Mouse (Mus musculus): ENCODE measurements around the gene Pdia2. TPM values are rescaled to one million over a fixed set of nuclear protein-coding genes. Genes with fewer than 3 reads are reported as not detected.

The Pdia2 gene
- 0.68 TPM in 1 of 2 replicates, not detected in the other for total RNA-seq (2023)

GRCm38 (mm10) chr17:26198892-26199291, at the start of gene Pdia2:
Pdia2 (minus strand) TSS chr17:26199087.

GRCm38 (mm10) chr17:26244101-26244841, 45.4 kb upstream of the Pdia2 start, which contains the start of gene Fam234a:
Fam234a (minus strand) TSS chr17:26244242.

DNA sequence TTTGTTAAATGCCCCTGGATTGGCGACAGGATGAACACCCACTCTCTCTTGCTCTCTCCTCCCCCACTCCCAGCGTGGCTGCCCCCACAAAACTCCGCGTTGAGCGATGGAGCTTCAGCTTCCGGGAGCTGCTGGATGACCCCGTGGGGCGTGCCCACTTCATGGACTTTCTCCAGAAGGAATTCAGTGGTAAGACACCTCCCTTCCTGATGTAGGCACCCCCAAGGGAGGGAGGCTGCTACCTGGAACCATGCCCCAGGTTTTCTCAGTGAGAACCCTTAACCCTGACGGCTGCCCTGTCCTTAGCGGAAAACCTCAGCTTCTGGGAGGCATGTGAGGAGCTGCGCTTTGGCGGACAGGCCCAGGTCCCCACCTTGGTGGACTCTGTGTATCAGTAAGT, 8.8 kb upstream of the Pdia2 start, which contains the start of gene Arhgdig:
Gene Arhgdig (minus strand): TSS at position 101 of the 400 bp plus-strand sequence.

DNA sequence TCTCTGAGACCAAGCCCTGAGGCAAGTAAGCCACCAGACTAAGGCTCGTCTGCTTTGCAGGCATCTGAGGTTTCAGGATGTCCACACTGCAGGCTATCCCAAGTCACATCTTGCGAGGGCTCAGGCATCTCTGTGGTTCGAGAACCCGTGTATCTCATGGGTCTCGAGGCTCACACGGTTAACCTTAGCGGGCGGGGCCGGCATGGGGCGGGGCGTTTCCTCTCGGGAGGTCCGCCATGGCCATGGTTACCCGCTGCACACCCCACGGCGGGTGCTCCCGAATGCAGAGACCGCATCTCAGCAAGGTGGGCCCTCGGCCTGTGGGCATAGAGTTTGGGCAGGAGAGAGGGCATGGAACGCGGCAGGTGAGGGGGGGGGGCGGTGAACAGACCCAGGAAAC, 3.9 kb upstream of the Pdia2 start, which contains the start of gene Rgs11:
Gene Rgs11 (plus strand): TSS at position 215 of the 400 bp plus-strand sequence.

Other genes starting within 250 kb of the Pdia2 start
- gene A930017K11Rik, start 246.5 kb downstream of the Pdia2 start, total RNA-seq (2023): not detected in 2 replicates
- 12.0 and 19.3 TPM in 2 replicates for gene Capn15, start 213.3 kb downstream of the Pdia2 start, total RNA-seq (2023)
- gene Rab11fip3, start 129.5 kb downstream of the Pdia2 start, total RNA-seq (2023): 0.75 and 1.3 TPM in 2 replicates
- 2.5 and 3.0 TPM in 2 replicates for gene Decr2, start 108.8 kb downstream of the Pdia2 start, total RNA-seq (2023)
- 0.69 and 1.1 TPM in 2 replicates for gene Nme4, start 103.5 kb downstream of the Pdia2 start, total RNA-seq (2023)
- gene Tmem8, start 85.8 kb downstream of the Pdia2 start, total RNA-seq (2023): 63.4 and 78.1 TPM in 2 replicates
- 25.2 and 27.1 TPM in 2 replicates for gene Mrpl28, start 75.6 kb downstream of the Pdia2 start, total RNA-seq (2023)
- gene Axin1, start 60.4 kb downstream of the Pdia2 start, total RNA-seq (2023): 33.5 and 42.1 TPM in 2 replicates
- gene Rgs11, start 3.9 kb upstream of the Pdia2 start, total RNA-seq (2023): 0.32 and 0.35 TPM in 2 replicates
- gene Arhgdig, start 8.7 kb upstream of the Pdia2 start, total RNA-seq (2023): not detected in 2 replicates
- gene Fam234a, start 45.2 kb upstream of the Pdia2 start, total RNA-seq (2023): 69.0 and 79.0 TPM in 2 replicates
- 39.7 and 54.8 TPM in 2 replicates for gene Luc7l, start 53.8 kb upstream of the Pdia2 start, total RNA-seq (2023)
- gene Neurl1b, start 215.7 kb upstream of the Pdia2 start, total RNA-seq (2023): 7.8 and 9.3 TPM in 2 replicates